Mouse (Mus musculus): ENCODE measurements around the gene Dhrs1. TPM values are rescaled to one million over a fixed set of nuclear protein-coding genes. Genes with fewer than 3 reads are reported as not detected.

The Dhrs1 gene
- polyA plus RNA-seq, 1 experiment from 2014 or later: 75.0 TPM

DNA sequence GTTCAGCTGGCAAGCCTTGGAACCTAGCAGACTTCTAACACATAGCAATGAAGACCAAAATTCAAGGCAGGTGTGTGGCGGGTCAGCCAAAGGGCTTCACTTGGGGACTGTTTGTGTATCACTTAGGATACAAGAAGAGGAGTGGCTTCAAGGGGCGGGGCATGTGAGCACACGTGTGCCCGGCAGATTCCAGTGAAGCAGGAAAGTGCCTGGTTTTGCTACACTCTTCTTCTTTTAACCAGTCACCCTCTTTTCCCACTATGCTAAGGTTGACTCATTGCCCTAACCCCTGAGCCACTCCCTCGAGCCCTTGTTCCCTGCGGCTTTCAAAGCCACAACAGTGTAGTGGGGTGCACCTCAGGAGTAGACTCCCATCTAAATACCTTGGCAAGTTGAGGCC lies 30.6 kb downstream of the Dhrs1 start:
- peaks cover 28% of the 10 kb centered on the region for H3K27me3 ChIP-seq
- H3K4me3 ChIP-seq: no peak overlapping the region
- no peak overlapping the region for H3K9ac ChIP-seq
- no peak for ATAC-seq (ENCODE audit: low FRiP score)
- WGBS: 44% methylated on average over 6 of the region's 6 CpGs
- H3K4me1 ChIP-seq: no peaks in the 10 kb centered on the region
- no peak overlapping the region for H3K27ac ChIP-seq
- no peak overlapping the region for H3K4me2 ChIP-seq (replicated peaks)
- peaks cover 33% of the 10 kb centered on the region for H3K36me3 ChIP-seq
- H3K9me3 ChIP-seq (replicated peaks): no peaks in the 10 kb centered on the region

DNA sequence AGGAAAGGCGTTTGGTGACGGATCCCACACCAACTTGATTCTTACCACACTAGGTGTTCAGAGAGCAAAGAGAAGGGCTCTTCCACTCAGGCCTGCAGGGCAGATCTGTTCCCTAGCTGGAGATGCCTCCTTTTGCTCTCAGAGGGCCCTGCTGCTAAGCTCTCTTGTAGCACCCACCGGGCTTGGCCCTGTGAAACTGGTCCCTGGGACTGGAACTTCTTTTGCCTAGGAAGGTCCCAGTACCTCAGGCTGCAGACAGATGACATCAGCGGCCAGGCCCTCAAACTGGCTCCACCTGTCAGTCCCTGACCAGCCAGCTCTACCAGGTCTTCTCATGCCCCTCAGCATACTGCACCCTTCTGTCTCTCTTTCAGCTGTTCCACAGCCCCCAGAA lies 31.8 kb downstream of the Dhrs1 start, which contains the start of gene Tgm1:
TSS of gene Tgm1 (minus strand) at position 198 of the 394 bp plus-strand sequence.
- H3K36me3 ChIP-seq: peaks cover 26% of the 10 kb centered on the region
- H3K27ac ChIP-seq: no peak within 1 kb of the TSS
- WGBS: 26% methylated on average over 4 of the region's 4 CpGs
- no peaks in the 10 kb centered on the region for H3K9me3 ChIP-seq (replicated peaks)
- H3K27me3 ChIP-seq: peaks cover 28% of the 10 kb centered on the region
- 0 out of 2 replicates have a peak within 1 kb of the TSS, but pooled peaks have one; percentile 3 for H3K4me2 ChIP-seq (replicated peaks)
- H3K4me1 ChIP-seq: no peaks in the 10 kb centered on the region
- no peak within 1 kb of the TSS for H3K9ac ChIP-seq
- ATAC-seq (ENCODE audit: low FRiP score): no peak
- no peak within 1 kb of the TSS for H3K4me3 ChIP-seq

DNA sequence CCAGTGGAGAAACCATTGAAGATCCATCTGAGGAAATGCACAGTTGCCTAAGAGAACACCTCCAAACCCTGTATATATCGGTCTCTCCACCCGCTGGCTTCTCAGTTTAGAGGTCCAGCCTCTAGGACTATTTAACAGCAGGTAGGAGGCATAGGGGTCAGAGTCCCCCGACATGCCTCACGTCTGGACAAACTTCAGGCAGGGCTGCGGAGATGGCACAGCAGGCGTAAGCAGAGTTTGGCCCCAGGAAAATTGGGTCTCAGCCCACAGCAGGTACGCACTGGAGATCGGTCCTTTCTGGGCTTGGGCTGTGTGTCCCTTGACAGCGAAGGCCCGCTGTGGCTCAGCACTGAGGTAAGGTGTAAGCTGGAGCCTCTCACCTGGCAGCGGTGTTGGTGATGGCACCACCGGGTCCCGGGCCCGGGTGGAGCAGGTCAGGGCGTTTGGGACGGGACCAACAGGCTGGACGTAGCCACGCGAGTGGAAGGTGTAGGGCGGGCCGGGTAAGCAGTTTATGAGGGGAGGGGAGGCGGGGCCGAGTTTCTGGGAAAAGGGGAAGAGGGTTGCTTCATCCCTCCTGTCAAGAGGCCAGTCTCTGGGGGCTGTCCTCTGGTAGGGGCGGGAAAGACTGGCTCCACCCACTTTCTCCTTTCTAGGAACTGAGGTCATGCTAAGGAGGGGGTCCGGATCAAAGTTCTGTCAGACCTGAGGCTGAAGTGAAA lies 32.3 kb downstream of the Dhrs1 start:
- H3K36me3 ChIP-seq: peaks cover 21% of the 10 kb centered on the region
- H3K4me1 ChIP-seq: no peaks in the 10 kb centered on the region
- WGBS: 14% methylated on average over 24 of the region's 25 CpGs
- H3K4me3 ChIP-seq: no peak overlapping the region
- H3K9ac ChIP-seq: no peak overlapping the region
- ATAC-seq (ENCODE audit: low FRiP score): no peak
- H3K9me3 ChIP-seq (replicated peaks): no peaks in the 10 kb centered on the region
- peaks cover 28% of the 10 kb centered on the region for H3K27me3 ChIP-seq
- H3K27ac ChIP-seq: no peak overlapping the region
- H3K4me2 ChIP-seq (replicated peaks): 0 out of 2 replicates have a peak overlapping the region, but pooled peaks have one; percentile 3

DNA sequence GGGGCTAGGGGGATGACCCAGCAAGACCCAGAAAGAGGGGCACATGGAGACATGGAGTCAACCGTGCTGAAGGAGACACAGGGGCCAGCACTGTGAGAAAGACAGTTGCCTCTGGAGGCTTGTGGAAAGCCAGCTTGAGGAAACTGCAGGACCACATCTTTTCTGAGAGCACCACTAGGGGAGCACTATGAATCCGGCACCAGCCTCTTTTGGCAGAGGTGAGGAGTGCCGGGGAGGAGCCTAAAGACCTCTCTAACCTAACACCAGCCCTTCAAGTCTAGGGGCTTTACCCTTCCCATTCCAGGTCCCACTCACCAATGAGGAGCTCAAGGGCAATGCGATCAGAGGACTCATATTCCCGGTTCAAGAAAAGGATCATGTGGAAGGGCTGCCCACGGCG lies 33.7 kb downstream of the Dhrs1 start:
- Histone ChIP-seq H3K36me3 (peaks cover 8% of the 10 kb centered on the region; the same call in 1 of the 2 replicates), H3K27me3 (peaks cover 28% of the 10 kb centered on the region), H3K4me1 (no peaks in the 10 kb centered on the region), H3K9me3 (replicated peaks) (no peaks in the 10 kb centered on the region), H3K4me3 (no peak overlapping the region), H3K27ac (no peak overlapping the region), H3K9ac (no peak overlapping the region), H3K4me2 (replicated peaks) (no peak overlapping the region)
- no peak for ATAC-seq (ENCODE audit: low FRiP score)
- 86% methylated on average over 7 of the region's 7 CpGs for WGBS

DNA sequence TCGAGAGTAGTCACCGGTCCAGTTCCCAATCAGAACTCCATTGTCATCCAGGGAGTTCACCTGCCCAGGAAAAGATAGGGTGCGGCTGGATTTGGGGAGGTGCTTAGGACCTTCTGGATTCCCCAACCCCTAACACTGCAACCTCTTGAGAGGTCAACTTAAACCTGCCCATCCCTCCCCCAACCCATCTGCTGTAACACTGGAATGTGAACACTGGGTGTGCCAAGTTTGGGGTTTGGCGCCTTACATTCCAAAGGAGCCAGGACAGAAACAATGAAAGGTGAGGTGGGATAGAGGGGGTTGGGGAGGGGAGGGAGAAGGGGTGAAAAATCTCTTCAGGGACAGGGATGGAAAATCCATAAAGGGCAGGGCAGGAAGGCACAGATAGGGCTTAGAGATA lies 36.0 kb downstream of the Dhrs1 start:
- no peak overlapping the region for H3K9ac ChIP-seq
- no peaks in the 10 kb centered on the region for H3K36me3 ChIP-seq
- 81% methylated on average over 4 of the region's 4 CpGs for WGBS
- H3K4me2 ChIP-seq (replicated peaks): no peak overlapping the region
- H3K27me3 ChIP-seq: peaks cover 28% of the 10 kb centered on the region
- no peaks in the 10 kb centered on the region for H3K9me3 ChIP-seq (replicated peaks)
- no peak for ATAC-seq (ENCODE audit: low FRiP score)
- no peaks in the 10 kb centered on the region for H3K4me1 ChIP-seq
- no peak overlapping the region for H3K4me3 ChIP-seq
- no peak overlapping the region for H3K27ac ChIP-seq

DNA sequence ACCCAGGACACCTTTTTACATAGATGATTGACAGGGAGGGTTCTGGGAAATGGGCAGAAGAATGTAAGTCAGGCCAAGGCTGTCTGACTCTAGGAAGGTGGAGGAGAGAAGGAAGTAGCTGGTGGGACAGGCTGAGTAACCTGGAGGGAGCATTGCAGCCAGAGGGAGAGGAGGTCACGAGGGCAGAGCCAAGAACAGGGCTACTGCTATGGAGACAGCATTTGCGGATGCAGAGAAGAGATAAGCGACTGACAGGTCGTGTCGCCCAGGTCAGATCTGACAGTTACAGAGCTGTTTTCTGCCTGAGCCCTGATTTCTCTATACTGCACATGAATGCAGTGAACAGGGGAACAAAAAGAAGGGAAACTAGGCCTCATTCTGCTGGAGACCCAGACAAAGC lies 38.1 kb downstream of the Dhrs1 start:
- no peak overlapping the region for H3K4me3 ChIP-seq
- no peaks in the 10 kb centered on the region for H3K36me3 ChIP-seq
- ATAC-seq (ENCODE audit: low FRiP score): no peak
- WGBS: 73% methylated on average over 5 of the region's 5 CpGs
- no peak overlapping the region for H3K27ac ChIP-seq
- H3K27me3 ChIP-seq: peaks cover 10% of the 10 kb centered on the region
- H3K9ac ChIP-seq: no peak overlapping the region
- no peaks in the 10 kb centered on the region for H3K9me3 ChIP-seq (replicated peaks)
- H3K4me1 ChIP-seq: no peaks in the 10 kb centered on the region
- H3K4me2 ChIP-seq (replicated peaks): no peak overlapping the region

DNA sequence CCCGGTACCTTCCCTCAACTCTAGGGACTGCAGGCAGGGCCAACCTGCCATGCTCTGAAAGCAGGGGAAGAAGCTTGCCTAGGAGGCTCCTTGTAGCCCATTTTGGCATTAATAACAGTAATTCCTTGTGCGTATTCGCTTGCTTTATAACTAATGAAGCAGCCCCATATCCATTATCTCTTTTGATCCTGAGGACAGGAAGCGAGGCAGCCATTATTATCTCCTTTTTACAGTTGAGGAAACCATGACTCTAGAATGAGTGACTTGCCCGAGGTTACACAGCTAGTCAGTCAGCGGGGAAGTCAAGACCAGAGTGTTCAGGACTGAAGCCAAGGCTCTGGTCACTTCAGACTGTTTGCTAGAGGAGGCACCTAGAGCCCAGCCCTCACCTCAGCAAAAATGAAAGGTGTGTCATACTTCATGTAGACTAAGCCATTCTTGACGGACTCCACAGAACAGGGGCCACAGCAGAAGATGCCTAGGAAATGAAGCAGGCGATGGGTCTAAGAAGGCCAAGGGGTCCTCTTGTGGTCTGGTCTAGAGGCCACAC lies 39.4 kb downstream of the Dhrs1 start:
- Histone ChIP-seq H3K27ac (no peak overlapping the region), H3K4me3 (no peak overlapping the region), H3K36me3 (no peaks in the 10 kb centered on the region), H3K4me2 (replicated peaks) (no peak overlapping the region), H3K27me3 (no peaks in the 10 kb centered on the region), H3K4me1 (no peaks in the 10 kb centered on the region), H3K9me3 (replicated peaks) (no peaks in the 10 kb centered on the region), H3K9ac (no peak overlapping the region)
- ATAC-seq (ENCODE audit: low FRiP score): no peak
- WGBS: 87% methylated on average over 8 of the region's 8 CpGs

DNA sequence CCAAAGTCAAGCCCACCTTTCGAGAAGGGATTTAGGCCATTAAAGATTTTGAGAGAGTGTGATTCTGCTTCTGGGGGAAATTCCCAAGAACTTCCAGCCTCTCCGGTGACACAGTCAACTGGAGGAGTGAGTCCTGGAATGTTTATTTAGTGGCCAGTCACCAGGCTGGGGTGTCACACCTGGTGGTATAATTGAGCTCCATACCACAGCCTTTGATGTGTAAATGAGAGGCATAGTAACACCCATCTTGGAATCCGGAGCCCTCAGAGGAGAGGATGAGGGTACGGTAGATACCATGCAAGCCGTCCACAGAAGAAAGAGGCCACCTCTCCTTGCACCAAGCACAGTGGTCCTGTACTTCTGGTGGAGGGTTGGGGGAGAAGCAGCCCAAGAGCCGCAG lies 42.7 kb downstream of the Dhrs1 start:
- Histone ChIP-seq H3K36me3 (no peaks in the 10 kb centered on the region), H3K4me3 (no peak overlapping the region), H3K9ac (no peak overlapping the region), H3K4me2 (replicated peaks) (no peak overlapping the region), H3K9me3 (replicated peaks) (no peaks in the 10 kb centered on the region), H3K27me3 (no peaks in the 10 kb centered on the region), H3K27ac (no peak overlapping the region), H3K4me1 (no peaks in the 10 kb centered on the region)
- ATAC-seq (ENCODE audit: low FRiP score): no peak
- 69% methylated on average over 6 of the region's 6 CpGs for WGBS

DNA sequence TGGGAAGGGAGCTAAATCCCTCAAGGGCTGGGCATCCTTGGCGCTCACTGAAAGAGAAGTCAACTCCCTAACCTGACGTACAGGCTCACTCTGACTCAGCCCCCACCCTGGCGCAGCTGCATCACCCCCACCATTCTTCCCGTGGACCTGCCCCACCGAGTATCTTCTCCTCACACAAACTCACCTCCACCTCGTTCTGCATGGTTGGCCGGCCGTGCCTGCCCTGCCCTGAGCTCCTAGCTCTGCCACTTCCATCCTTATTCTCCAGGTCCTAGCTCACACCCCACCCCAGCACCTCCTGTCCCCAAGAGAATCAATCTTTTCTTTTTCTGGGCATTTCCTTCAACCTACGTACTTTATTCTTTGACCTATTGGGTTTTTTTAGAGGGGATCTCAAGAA lies 44.4 kb downstream of the Dhrs1 start:
- Histone ChIP-seq H3K4me3 (no peak overlapping the region), H3K4me1 (no peaks in the 10 kb centered on the region), H3K4me2 (replicated peaks) (no peak overlapping the region), H3K9ac (no peak overlapping the region), H3K36me3 (no peaks in the 10 kb centered on the region), H3K9me3 (replicated peaks) (no peaks in the 10 kb centered on the region), H3K27me3 (no peaks in the 10 kb centered on the region), H3K27ac (no peak overlapping the region)
- ATAC-seq (ENCODE audit: low FRiP score): no peak
- WGBS: 69% methylated on average over 9 of the region's 9 CpGs

DNA sequence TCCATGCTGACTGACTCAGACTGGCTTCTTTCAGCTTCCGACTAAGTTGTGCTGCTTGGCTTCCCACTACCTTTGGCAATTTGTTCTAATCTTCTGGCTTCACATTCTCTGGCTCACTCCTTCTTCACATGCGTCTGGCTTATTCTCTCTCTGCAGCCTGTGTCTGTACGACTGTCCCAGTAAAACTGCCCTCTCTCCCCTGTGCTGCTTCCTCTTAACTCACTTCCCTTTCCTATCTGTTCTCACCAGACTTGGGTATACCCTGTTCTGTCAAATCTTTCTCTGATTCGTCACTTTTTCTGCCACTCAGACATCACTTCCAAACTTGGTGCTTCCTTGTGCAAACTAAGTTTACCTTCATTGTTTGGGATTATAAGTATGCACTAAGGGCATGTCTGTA lies 48.3 kb downstream of the Dhrs1 start:
- no peak for ATAC-seq (ENCODE audit: low FRiP score)
- no peak overlapping the region for H3K9ac ChIP-seq
- no peaks in the 10 kb centered on the region for H3K36me3 ChIP-seq
- H3K4me1 ChIP-seq: no peaks in the 10 kb centered on the region
- no peak overlapping the region for H3K27ac ChIP-seq
- no peaks in the 10 kb centered on the region for H3K9me3 ChIP-seq (replicated peaks)
- H3K4me3 ChIP-seq: no peak overlapping the region
- no peak overlapping the region for H3K4me2 ChIP-seq (replicated peaks)
- no peaks in the 10 kb centered on the region for H3K27me3 ChIP-seq
- WGBS: 89% methylated on average over 4 of the region's 4 CpGs

DNA sequence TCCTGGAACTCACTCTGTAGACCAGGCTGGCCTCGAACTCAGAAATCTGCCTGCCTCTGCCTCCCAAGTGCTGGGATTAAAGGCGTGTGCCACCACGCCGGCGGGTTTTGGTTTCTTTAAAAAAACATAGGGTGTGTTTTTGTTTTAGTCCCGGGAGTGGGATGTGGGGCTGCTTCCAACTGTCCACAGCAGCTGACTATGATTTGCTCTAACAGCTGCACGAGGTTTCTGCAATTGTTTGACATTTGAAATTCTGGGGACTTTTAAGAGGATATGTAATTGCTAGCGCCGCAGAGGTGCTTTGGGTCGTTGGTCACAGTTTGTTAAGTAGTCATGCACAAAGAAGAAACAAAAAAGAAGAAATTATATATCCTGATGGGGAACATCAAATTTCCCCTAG lies 56.1 kb downstream of the Dhrs1 start:
- no peaks in the 10 kb centered on the region for H3K36me3 ChIP-seq
- no peak for ATAC-seq (ENCODE audit: low FRiP score)
- no peak overlapping the region for H3K4me3 ChIP-seq
- no peak overlapping the region for H3K4me2 ChIP-seq (replicated peaks)
- H3K27ac ChIP-seq: no peak overlapping the region
- H3K9ac ChIP-seq: no peak overlapping the region
- no peaks in the 10 kb centered on the region for H3K27me3 ChIP-seq
- no peaks in the 10 kb centered on the region for H3K9me3 ChIP-seq (replicated peaks)
- WGBS: 76% methylated on average over 10 of the region's 10 CpGs
- H3K4me1 ChIP-seq: no peaks in the 10 kb centered on the region
